Mouse (Mus musculus) limb, embryonic 13.5 days (tissue): ENCODE data around the gene Stip1. TPM values are rescaled to one million over a fixed set of nuclear protein-coding genes. Genes with fewer than 3 reads are reported as not detected.
A peak's percentile ranks its signal among the peaks of the same experiment; 100 is the strongest.

Experiments used
- ATAC-seq: fragments of 200-750 bp; cut with Nextera tagmentation; 2 replicates; pipeline ENCODE4 v1.8.0; 2017; ENCODE audit warnings: low read depth, moderate number of reproducible peaks, moderate TSS enrichment; ENCODE audit not compliant: low FRiP score
- H3K27ac ChIP-seq: fragments of 300-500 bp; sonication (generic); 2 replicates; pipeline ENCODE4 v1.5.1; 2015; ENCODE audit warnings: inconsistent platforms, mild to moderate bottlenecking, moderate library complexity
- H3K27me3 ChIP-seq: fragments of 300-500 bp; sonication (generic); 2 replicates; pipeline ENCODE4 v1.6.1; 2015; ENCODE audit warnings: mild to moderate bottlenecking, inconsistent platforms
- H3K36me3 ChIP-seq: fragments of 300-500 bp; sonication (generic); 2 replicates; pipeline ENCODE4 v1.6.1; 2015; ENCODE audit warnings: inconsistent platforms, mild to moderate bottlenecking, moderate library complexity
- H3K4me1 ChIP-seq: fragments of 300-500 bp; sonication (generic); 2 replicates; pipeline ENCODE4 v1.6.1; 2015; ENCODE audit warnings: inconsistent platforms
- H3K4me2 ChIP-seq: fragments of 300-500 bp; sonication (generic); replicated peaks from 2 replicates; pipeline ENCODE4 v1.6.1; 2015; ENCODE audit warnings: inconsistent platforms, mild to moderate bottlenecking, moderate library complexity
- H3K4me3 ChIP-seq: fragments of 300-500 bp; sonication (generic); 2 replicates; pipeline ENCODE4 v1.5.1; 2015; ENCODE audit warnings: moderate library complexity, mild to moderate bottlenecking, inconsistent platforms
- H3K9ac ChIP-seq: fragments of 300-500 bp; sonication (generic); 2 replicates; pipeline ENCODE4 v1.6.1; 2015; ENCODE audit warnings: mild to moderate bottlenecking, inconsistent platforms
- H3K9me3 ChIP-seq: fragments of 300-500 bp; sonication (generic); 2 replicates; pipeline ENCODE4 v1.6.1; 2016; ENCODE audit warnings: inconsistent platforms
- WGBS: fragments of 180-500 bp; shearing (Covaris S2); methylation state at CpG from one replicate; pipeline ENCODE4 v1.1.7; 2015; 5-methylcytosine and 5-hydroxymethylcytosine counted together
- polyA plus RNA-seq: library from polyadenylated mRNA; unstranded; fragments of >200 nt; fragmentation: Nextera tagmentation; extraction: Ambion mirVana; gene quantifications from 2 replicates; pipeline ENCODE4 v1.2.1, GENCODE M21; 2015

Gene Stip1
- polyA plus RNA-seq, 1 experiment from 2014 or later: 278 TPM

DNA sequence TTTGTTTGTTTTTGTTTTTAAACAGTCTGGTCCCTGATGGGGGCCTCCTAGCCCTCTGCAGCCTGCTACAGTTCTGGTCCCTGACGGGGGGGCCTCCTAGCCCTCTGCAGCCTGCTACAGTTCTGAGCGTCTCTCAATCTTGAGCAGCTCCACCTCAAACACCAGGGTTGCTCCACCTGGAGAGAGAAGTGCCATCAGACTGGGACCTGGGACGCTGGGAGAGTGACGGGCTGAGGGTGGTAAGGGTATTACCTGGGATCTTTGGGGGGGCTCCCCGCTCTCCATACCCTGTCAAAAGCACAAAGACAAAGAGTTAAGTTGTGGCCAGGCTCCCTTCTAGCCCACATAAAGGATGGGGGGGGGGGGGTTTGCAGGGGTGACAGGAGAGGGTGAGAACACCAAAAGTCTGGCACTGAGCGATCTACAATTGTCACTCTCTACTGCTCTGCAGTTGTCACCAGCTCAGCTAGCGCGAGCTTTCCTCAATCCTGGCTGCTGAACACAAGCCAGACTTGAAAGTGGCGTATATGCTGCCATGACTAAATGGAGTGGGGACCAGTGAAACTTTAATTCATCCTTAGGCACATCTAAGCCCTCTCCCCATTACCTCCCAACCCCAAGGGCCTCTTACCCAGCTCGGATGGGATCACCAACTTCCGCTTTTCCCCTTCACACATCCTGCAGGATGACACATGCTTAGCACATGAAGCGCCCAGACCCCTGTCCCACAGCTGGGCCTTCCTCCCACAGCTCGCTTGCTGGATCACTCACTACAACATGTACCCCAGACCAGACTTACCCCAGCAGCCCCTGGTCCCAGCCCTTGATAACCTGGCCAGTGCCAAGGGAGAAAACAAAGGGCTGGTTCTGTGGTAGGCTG lies 61.8 kb downstream of the Stip1 start:
- 79% methylated on average over 13 of the region's 13 CpGs for WGBS
- H3K27ac ChIP-seq: no peak overlapping the region; the same call in 1 of the 2 replicates
- peaks cover 34% of the 10 kb centered on the region for H3K36me3 ChIP-seq
- peak overlapping the region; percentile 70 for H3K4me3 ChIP-seq
- peak overlapping the region; percentile 93 for H3K4me2 ChIP-seq
- ATAC-seq: no peak
- H3K9me3 ChIP-seq: no peaks in the 10 kb centered on the region
- H3K9ac ChIP-seq: peak overlapping the region; percentile 68; the same call in 1 of the 2 replicates
- no peaks in the 10 kb centered on the region for H3K27me3 ChIP-seq
- H3K4me1 ChIP-seq: peaks cover 52% of the 10 kb centered on the region

GRCm38 (mm10) chr19:6975537-6976521 lies 63.9 kb downstream of the Stip1 start, which contains the start of gene Plcb3:
Gene Plcb3 (minus strand): TSS chr19:6976470.
- H3K4me3 ChIP-seq: peak within 1 kb of the TSS; percentile 76
- peaks cover 55% of the 10 kb centered on the region for H3K4me1 ChIP-seq
- H3K4me2 ChIP-seq: peak within 1 kb of the TSS; percentile 93
- H3K9ac ChIP-seq: peak within 1 kb of the TSS; percentile 85
- no peaks in the 10 kb centered on the region for H3K9me3 ChIP-seq
- H3K36me3 ChIP-seq: peaks cover 18% of the 10 kb centered on the region
- 1% methylated on average over 16 of the region's 16 CpGs for WGBS
- no peak for ATAC-seq
- H3K27ac ChIP-seq: peak within 1 kb of the TSS; percentile 29
- H3K27me3 ChIP-seq: no peaks in the 10 kb centered on the region

DNA sequence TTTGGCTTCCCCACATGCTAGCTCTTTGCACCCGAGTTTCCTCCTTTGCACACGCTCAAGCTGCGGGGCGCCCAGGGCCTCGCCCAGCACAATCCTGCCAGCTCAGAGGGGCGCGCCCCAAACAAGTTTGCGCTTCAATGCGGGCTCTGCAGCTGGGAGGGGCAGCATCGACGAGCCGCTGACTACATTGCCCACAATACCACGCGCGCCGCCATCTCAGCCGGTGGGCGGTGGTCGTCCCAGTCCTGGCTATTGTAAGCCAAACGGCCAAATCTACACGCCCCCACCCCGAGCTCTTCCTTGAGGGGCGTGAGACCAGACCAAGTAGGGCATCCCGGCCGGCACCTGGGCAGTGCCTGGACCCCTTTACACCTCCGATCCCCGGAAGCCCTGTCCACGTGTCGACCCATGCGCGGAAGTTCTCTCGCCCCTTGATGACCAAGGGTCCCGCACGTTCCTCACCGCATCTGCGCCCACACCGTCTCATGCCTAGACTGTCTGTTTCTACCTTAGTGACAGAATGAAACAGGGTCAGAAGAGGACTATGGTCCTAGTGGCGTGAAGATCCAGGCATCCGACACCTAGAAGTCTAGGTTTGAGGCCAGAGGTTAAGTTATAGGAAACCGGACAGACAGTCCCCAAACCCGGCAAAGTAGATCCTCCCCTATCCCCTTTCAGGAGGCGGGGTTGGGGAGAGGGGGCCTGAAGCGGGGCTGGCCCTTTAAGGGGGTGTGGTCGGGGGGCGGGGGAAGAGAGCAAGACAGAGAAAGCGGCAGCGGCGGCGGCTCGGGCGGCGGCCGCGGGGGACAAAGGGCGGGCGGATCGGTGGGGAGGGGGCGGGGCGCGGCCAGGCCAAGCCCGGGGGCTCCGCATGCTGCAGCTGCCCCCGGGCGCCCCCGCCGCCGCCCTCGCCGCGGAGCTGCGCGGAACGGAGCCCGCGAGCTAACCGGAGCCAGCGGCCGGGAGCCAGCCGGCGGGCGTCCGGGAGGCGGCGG lies 65.3 kb downstream of the Stip1 start, which contains the start of gene Ppp1r14b:
Gene Ppp1r14b (plus strand): TSS at position 758 of the 995 bp plus-strand sequence.
- WGBS: under 1% methylated on average over 62 of the region's 84 CpGs
- Histone ChIP-seq H3K4me1 (peaks cover 66% of the 10 kb centered on the region), H3K9ac (peak within 1 kb of the TSS; percentile 85)

GRCm38 (mm10) chr19:6973581-6974190 lies 66.1 kb downstream of the Stip1 start:
- Histone ChIP-seq H3K4me1 (peaks cover 64% of the 10 kb centered on the region), H3K27ac (peak overlapping the region; percentile 3; the same call in 1 of the 2 replicates)

More for the DNA sequence above, 65.3 kb downstream of the Stip1 start, which contains the start of gene Ppp1r14b:
- Histone ChIP-seq H3K4me3 (peak within 1 kb of the TSS; percentile 76), H3K36me3 (peaks cover 18% of the 10 kb centered on the region), H3K27me3 (no peaks in the 10 kb centered on the region), H3K27ac (peak within 1 kb of the TSS; percentile 87), H3K9me3 (no peaks in the 10 kb centered on the region), H3K4me2 (peak within 1 kb of the TSS; percentile 93)
- ATAC-seq: peak; percentile 74

DNA sequence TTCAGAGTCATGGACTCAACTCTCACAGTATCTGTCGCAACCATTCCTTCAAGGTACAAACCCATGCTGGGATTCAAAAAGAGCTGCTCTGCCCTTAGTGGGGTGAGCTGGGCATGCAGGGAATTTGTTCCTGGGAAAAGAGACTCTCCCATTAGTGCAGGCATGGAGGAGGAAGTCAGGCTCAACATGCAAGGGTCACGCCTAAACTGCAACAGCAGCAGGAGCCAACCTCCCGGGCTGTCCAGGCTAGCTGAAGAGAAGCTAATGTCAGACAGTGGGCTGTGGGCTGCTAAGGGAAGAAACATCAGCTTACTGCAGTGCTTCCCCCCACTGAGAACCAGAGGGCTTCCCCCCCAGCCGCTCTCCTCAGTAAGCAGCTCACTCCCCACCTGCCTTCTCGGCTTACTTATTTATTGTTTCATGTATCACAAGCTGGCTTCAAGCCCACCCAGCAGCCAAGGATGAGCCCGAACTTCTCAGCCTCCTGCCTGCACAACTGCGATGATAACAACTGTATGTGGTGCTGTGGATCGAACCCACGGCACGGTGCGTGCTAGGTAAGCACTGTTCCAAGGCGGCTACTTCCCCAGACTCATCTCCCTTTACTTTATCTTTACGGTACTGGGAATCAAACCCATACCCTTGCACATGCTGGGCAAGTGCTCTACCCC lies 67.4 kb downstream of the Stip1 start:
- H3K4me1 ChIP-seq: peaks cover 63% of the 10 kb centered on the region
- H3K9me3 ChIP-seq: no peaks in the 10 kb centered on the region
- 0 out of 2 replicates have a peak overlapping the region, but pooled peaks have one; percentile 26 for H3K9ac ChIP-seq
- H3K4me3 ChIP-seq: no peak overlapping the region
- no peak for ATAC-seq
- H3K27me3 ChIP-seq: no peaks in the 10 kb centered on the region
- no peak overlapping the region for H3K4me2 ChIP-seq
- no peak overlapping the region for H3K27ac ChIP-seq
- peaks cover 3% of the 10 kb centered on the region for H3K36me3 ChIP-seq
- 78% methylated on average over 13 of the region's 13 CpGs for WGBS

More at GRCm38 (mm10) chr19:6973581-6974190, 66.1 kb downstream of the Stip1 start:
- Histone ChIP-seq H3K9ac (peak overlapping the region; percentile 35; the same call in 1 of the 2 replicates), H3K36me3 (peaks cover 16% of the 10 kb centered on the region), H3K27me3 (no peaks in the 10 kb centered on the region), H3K4me2 (peak overlapping the region; percentile 93), H3K4me3 (peak overlapping the region; percentile 76), H3K9me3 (no peaks in the 10 kb centered on the region)
- 25% methylated on average over 12 of the region's 12 CpGs for WGBS
- ATAC-seq: no peak

GRCm38 (mm10) chr19:6971644-6972043 lies 68.1 kb downstream of the Stip1 start:
- H3K27ac ChIP-seq: no peak overlapping the region; the same call in 1 of the 2 replicates
- 21% methylated on average over 6 of the region's 6 CpGs for WGBS
- ATAC-seq: no peak
- peak overlapping the region; percentile 26; the same call in 1 of the 2 replicates for H3K9ac ChIP-seq
- H3K9me3 ChIP-seq: no peaks in the 10 kb centered on the region
- no peaks in the 10 kb centered on the region for H3K27me3 ChIP-seq
- no peak overlapping the region for H3K4me2 ChIP-seq
- H3K4me1 ChIP-seq: peaks cover 55% of the 10 kb centered on the region
- H3K4me3 ChIP-seq: no peak overlapping the region
- H3K36me3 ChIP-seq: peaks cover 2% of the 10 kb centered on the region

Other genes with a start within 250 kb of the Stip1 start
- gene Rps6ka4, start 199.3 kb downstream of the Stip1 start, polyA plus RNA-seq: 20.7 and 21.4 TPM in 2 replicates
- gene Ccdc88b, start 181.8 kb downstream of the Stip1 start, polyA plus RNA-seq: 1.1 and 1.2 TPM in 2 replicates
- gene Trmt112, start 130.3 kb downstream of the Stip1 start, polyA plus RNA-seq: 165 and 176 TPM in 2 replicates
- gene Prdx5, start 129.9 kb downstream of the Stip1 start, polyA plus RNA-seq: 223 and 235 TPM in 2 replicates
- 8.3 and 8.5 TPM in 2 replicates for gene Esrra, start 118.2 kb downstream of the Stip1 start, polyA plus RNA-seq
- 2.2 and 3.0 TPM in 2 replicates for gene Catsperz, start 114.6 kb downstream of the Stip1 start, polyA plus RNA-seq
- gene Kcnk4, start 105.5 kb downstream of the Stip1 start, polyA plus RNA-seq: 0.49 and 0.85 TPM in 2 replicates
- 73.4 and 87.0 TPM in 2 replicates for gene Bad, start 98.1 kb downstream of the Stip1 start, polyA plus RNA-seq
- 28.6 and 33.0 TPM in 2 replicates for gene Gpr137, start 97.5 kb downstream of the Stip1 start, polyA plus RNA-seq
- 151 and 168 TPM in 2 replicates for gene Ppp1r14b, start 65.0 kb downstream of the Stip1 start, polyA plus RNA-seq
- 36.8 and 40.0 TPM in 2 replicates for gene Plcb3, start 63.5 kb downstream of the Stip1 start, polyA plus RNA-seq
- 84.5 and 89.3 TPM in 2 replicates for gene Fkbp2, start 59.5 kb downstream of the Stip1 start, polyA plus RNA-seq
- 53.6 and 59.6 TPM in 2 replicates for gene Vegfb, start 52.3 kb downstream of the Stip1 start, polyA plus RNA-seq
- gene Dnajc4, start 47.4 kb downstream of the Stip1 start, polyA plus RNA-seq: 22.2 and 25.9 TPM in 2 replicates
- gene Nudt22, start 43.9 kb downstream of the Stip1 start, polyA plus RNA-seq: 24.0 and 25.8 TPM in 2 replicates
- 11.9 and 13.6 TPM in 2 replicates for gene Trpt1, start 43.8 kb downstream of the Stip1 start, polyA plus RNA-seq
- 7.6 and 8.4 TPM in 2 replicates for gene Fermt3, start 20.5 kb downstream of the Stip1 start, polyA plus RNA-seq
- gene Macrod1, start 16.8 kb upstream of the Stip1 start, polyA plus RNA-seq: 12.3 and 13.3 TPM in 2 replicates
- 7.7 and 8.1 TPM in 2 replicates for gene Flrt1, start 65.8 kb upstream of the Stip1 start, polyA plus RNA-seq
- 226 and 229 TPM in 2 replicates for gene Otub1, start 166.3 kb upstream of the Stip1 start, polyA plus RNA-seq
- gene Cox8a, start 177.6 kb upstream of the Stip1 start, polyA plus RNA-seq: 734 and 747 TPM in 2 replicates
- 58.0 and 60.1 TPM in 2 replicates for gene Naa40, start 201.2 kb upstream of the Stip1 start, polyA plus RNA-seq
- 24.9 and 25.0 TPM in 2 replicates for gene Rcor2, start 227.4 kb upstream of the Stip1 start, polyA plus RNA-seq